Mouse (Mus musculus) CD4-positive, CD25-positive, alpha-beta regulatory T cell (primary cell): Measurements from ENCODE around the gene Gm38119. TPM values are rescaled to one million over a fixed set of nuclear protein-coding genes. Genes with fewer than 3 reads are reported as not detected.

Experiments
- polyA plus RNA-seq: library from polyadenylated mRNA; unstranded; fragments of 100-300 nt; shearing (Covaris generic); gene quantifications from one replicate; pipeline ENCODE4 v1.2.1, GENCODE M21; 2017

Gm38119 gene
- polyA plus RNA-seq, result not detected

DNA sequence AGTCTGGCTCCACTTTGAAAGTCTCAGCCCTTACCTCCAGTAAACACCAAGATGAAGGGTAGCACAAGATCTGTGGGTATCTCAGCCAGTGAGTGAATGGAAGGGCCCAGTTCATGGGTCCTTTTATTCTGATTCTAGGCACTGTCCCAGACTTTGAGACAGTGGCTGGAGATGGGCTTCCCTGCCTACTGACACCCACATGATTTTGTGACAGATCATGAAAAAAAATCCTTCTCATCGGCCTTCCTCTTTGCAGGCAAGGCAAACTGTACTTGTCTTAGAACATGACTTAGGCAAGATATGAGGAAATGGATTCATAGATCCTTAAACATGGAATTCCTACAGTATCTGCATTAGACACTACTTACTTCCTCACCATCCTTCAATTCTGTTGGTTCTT lies at the start of gene Gm38119:
Gene Gm38119 (minus strand): TSS at position 101 of the 400 bp plus-strand sequence.

DNA sequence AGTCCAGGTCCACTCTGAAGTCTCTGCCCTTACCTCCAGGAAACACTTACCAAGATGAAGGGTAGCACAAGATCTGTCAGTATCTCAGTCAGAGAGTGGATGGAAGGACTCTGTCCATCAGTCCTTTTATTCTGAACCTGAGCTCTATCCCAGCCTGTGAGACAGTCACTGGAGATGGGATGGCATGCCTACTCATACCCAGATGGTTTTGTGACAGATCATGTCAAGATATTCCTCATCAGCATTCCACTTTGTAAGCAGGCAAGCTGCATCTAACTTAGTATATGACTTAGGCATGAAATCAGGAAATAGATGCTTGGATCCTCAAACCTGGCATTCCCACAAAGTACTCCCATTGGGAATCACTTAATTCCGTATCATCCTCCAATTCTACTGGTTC lies 39.9 kb upstream of the Gm38119 start, which contains the start of gene Lce1i:
Gene Lce1i (minus strand): TSS at position 101 of the 400 bp plus-strand sequence.

DNA sequence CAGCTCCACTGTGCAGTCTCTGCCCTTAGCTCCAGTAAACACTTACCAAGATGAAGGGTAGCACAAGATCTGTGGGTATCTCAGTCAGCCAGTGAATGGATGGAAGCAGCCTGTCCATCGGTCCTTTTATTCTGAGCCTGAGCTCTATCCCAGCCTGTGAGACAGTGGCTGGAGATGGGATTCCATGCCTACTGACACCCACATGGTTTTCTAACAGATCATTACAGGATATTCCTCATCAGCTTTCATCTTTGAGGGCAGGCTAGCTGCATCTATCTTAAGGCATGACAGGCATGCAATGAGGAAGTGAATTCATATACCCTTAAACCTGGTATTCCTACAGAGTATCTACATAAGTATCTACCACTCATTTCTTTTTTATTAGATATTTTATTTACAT lies 26.1 kb upstream of the Gm38119 start, which contains the start of gene Lce1h:
Gene Lce1h (minus strand): TSS at position 101 of the 400 bp plus-strand sequence.

DNA sequence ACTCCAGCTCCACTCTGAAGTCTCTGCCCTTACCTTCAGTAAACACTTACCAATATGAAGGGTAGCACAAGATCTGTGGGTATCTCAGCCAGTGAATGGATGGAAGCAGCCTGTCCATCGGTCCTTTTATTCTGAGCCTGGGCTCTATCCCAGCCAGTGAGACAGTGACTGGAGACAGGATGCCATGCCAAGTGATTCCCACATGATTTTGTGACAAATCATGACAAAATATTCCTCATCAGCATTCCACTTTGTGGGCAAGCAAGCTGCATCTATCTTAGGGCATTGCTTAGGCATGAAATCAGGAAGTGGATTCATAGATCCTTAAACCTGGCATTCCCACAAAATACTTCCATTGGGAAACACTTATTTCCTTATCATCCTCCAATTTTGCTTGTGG lies 13.3 kb upstream of the Gm38119 start, which contains the start of gene Lce1g:
Gene Lce1g (minus strand): TSS at position 101 of the 400 bp plus-strand sequence.

DNA sequence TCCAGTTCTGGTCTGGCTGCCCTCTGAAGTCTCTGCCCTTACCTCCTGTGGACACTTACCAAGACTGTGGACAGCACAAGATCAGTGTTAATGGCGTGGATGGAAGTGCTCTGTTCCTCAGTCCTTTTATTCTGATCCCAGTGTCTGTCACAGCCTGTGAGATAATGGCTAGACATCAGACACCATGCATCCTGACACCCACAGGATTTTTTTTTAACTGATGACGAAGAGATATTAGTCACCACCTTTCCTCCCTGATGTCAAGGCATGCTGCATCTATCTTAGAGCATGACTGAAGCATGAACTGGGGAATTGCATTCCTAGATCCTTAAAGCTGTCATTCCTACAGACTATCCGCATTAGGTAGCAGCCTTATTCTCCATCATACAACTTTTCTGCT lies 18.6 kb downstream of the Gm38119 start, which contains the start of gene Lce1f:
Gene Lce1f (minus strand): TSS at position 101 of the 400 bp plus-strand sequence.

DNA sequence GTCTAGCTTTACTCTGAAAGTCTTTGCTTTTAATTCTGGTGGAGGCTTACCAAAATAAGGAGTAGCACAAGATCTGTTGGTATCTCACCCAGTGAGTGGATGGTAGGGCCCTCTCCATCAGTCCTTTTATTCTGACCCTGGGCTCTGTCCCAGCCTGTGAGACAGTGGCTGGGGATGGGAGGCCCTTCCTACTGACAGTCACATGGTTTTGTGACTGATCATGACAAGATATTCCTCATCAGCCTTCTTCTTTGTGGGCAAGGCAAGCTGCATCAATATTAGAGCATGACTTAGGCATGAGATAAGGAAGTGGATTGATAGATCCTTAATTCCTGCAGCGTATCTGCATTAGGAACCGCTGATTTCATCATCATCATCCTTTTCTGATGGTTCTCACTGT lies 29.9 kb downstream of the Gm38119 start, which contains the start of gene Lce1e:
Gene Lce1e (minus strand): TSS at position 101 of the 400 bp plus-strand sequence.

Other genes starting within 250 kb of the Gm38119 start
- gene Sprr4, start 238.6 kb downstream of the Gm38119 start, polyA plus RNA-seq, result not detected
- not detected for gene 2310046K23Rik, start 204.6 kb downstream of the Gm38119 start, polyA plus RNA-seq
- not detected for gene Ivl, start 165.4 kb downstream of the Gm38119 start, polyA plus RNA-seq
- gene Smcp, start 150.1 kb downstream of the Gm38119 start, polyA plus RNA-seq, result not detected
- gene 2210017I01Rik, start 131.6 kb downstream of the Gm38119 start, polyA plus RNA-seq, result not detected
- not detected for gene Lce6a, start 117.4 kb downstream of the Gm38119 start, polyA plus RNA-seq
- gene Lce1a1, start 90.8 kb downstream of the Gm38119 start, polyA plus RNA-seq, result not detected
- not detected for gene Lce1b, start 82.2 kb downstream of the Gm38119 start, polyA plus RNA-seq
- gene Lce1a2, start 68.8 kb downstream of the Gm38119 start, polyA plus RNA-seq, result not detected
- gene Lce1c, start 59.8 kb downstream of the Gm38119 start, polyA plus RNA-seq, result not detected
- gene Lce1d, start 51.9 kb downstream of the Gm38119 start, polyA plus RNA-seq, result not detected
- not detected for gene Lce1e, start 30.0 kb downstream of the Gm38119 start, polyA plus RNA-seq
- not detected for gene Lce1f, start 18.7 kb downstream of the Gm38119 start, polyA plus RNA-seq
- not detected for gene Lce1g, start 13.2 kb upstream of the Gm38119 start, polyA plus RNA-seq
- not detected for gene Lce1h, start 26.0 kb upstream of the Gm38119 start, polyA plus RNA-seq
- gene Lce1i, start 39.8 kb upstream of the Gm38119 start, polyA plus RNA-seq, result not detected
- not detected for gene Lce1j, start 51.4 kb upstream of the Gm38119 start, polyA plus RNA-seq
- not detected for gene Lce1k, start 68.8 kb upstream of the Gm38119 start, polyA plus RNA-seq
- gene Kprp, start 88.2 kb upstream of the Gm38119 start, polyA plus RNA-seq, result not detected
- not detected for gene Lce1l, start 112.2 kb upstream of the Gm38119 start, polyA plus RNA-seq
- gene 2310050C09Rik, start 131.1 kb upstream of the Gm38119 start, polyA plus RNA-seq, result not detected
- not detected for gene Lce3a, start 187.1 kb upstream of the Gm38119 start, polyA plus RNA-seq
- gene Lce3b, start 193.9 kb upstream of the Gm38119 start, polyA plus RNA-seq, result not detected
- gene Lce3c, start 205.4 kb upstream of the Gm38119 start, polyA plus RNA-seq, result not detected
- not detected for gene Lce3d, start 218.3 kb upstream of the Gm38119 start, polyA plus RNA-seq
- not detected for gene Lce3e, start 228.0 kb upstream of the Gm38119 start, polyA plus RNA-seq